Mouse (Mus musculus): ENCODE measurements around the gene Palm2.

DNA sequence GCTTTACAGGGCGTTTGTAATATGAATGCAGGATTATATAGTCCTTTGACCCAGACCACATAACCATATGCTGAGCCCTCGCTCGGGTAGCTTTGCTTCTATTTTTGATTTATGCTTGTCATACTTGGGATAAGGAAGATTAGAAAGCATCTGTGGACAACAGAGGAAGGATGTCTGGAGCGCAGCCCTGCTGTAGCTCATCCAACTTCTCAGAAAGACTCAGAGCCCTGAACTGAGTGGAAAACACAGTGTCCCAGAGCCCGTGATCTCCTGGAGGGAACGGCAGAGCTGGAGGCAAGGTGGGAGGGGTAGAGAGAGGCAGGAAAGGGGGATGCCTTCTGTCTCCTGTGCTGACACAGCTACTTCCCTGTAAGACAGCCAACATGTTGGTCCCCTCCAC lies 100.2 kb downstream of the Palm2 start:
- no peak for TF ChIP-seq CTCF (IDR thresholded peaks at IDR 0.05; ENCODE audit: low read depth)
- TF ChIP-seq EP300 (IDR thresholded peaks at IDR 0.05; ENCODE audit: low read depth), result no peak

Data from liver, postnatal 0 days (tissue).